Mouse (Mus musculus) gastrocnemius, adult 18-20 months (tissue): Measurements from ENCODE around the gene G530012D18Rik. TPM values are rescaled to one million over a fixed set of nuclear protein-coding genes. Genes with fewer than 3 reads are reported as not detected.
"Not testable (repeated sequence)": the region's sequence is repeated elsewhere in the genome, so short reads cannot be mapped to it uniquely, and the experiment has no call there.

Experiments used
- DNase-seq: peaks from one replicate; pipeline ENCODE4 v3.0.0; 2021; ENCODE audit warnings: low spot score
- total RNA-seq, 2 experiments: library from RNA; stranded (reverse); gene quantifications; 2 replicates each; pipeline ENCODE4 v1.2.3; 2021

The G530012D18Rik gene
- total RNA-seq, 2 experiments from 2014 or later = not detected

DNA sequence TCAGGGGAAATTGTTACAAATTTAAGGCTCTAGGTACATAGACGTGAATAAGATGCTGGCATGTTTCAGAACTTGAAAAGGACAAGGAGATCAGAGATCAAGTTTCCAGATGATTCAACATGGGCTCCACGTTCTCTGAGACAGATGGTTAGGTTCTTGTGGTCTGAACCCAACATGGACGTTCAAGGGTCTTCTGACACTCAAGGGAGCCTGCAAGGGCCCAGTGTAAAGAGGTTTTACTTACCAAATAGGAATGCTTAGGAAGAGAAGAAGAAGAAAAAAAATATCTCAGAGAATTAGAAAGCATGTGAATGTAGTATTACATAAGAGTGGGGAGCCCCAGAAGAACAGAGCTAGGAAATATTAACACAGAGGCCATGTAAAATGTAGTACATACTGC lies 40.3 kb downstream of the G530012D18Rik start:
- DNase-seq = not testable (repeated sequence)

DNA sequence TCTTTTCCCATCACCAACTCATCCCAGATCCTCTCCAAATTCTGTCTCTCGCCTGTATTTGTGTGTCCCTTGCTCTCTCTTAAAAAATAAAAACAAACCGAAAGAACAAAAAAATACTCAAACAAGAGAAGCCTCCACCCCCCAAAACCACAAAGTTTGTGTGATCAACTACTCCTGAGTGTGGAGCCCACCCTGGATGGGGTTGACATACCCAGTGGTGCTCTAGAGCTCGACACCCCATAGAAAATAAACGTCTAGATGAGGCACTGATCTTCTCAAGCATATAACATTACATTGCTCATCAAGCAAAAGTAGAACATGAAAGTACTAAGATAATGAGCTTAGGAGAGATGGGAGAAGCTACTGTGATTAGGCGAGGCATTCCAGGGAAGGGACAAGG lies 41.7 kb downstream of the G530012D18Rik start:
- not testable (repeated sequence) for DNase-seq

DNA sequence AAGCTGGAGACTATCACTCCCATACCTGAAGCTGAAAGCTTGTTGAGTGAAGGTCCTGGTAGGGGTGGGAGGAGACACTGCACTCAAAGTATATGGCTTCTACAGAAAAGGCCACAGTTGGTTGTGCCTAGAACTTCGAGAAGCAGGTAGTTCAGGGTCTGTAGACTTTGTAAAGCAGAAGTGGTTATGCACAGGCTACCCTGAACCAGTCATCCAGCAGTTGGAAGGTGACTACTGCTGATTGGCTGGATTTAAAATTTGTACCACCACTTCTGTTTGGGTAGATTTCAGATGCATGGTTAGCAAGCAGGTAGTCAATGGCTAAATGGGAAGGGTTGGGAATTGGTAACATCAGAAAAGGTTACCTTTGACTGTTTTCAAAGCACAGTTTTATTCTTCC lies 43.2 kb downstream of the G530012D18Rik start:
- not testable (repeated sequence) for DNase-seq

Other genes starting within 250 kb of the G530012D18Rik start
- 1 to 10 TPM in 1 of 2 experiments, under 1 TPM in 1; 0.55 to 1.3 TPM for gene Sp110, start 23.1 kb downstream of the G530012D18Rik start, total RNA-seq
- gene Sp140, start 24.7 kb downstream of the G530012D18Rik start, total RNA-seq = 1 to 10 TPM in 1 of 2 experiments, under 1 TPM in 1; 0.73 to 1.4 TPM
- gene Sp100, start 74.3 kb downstream of the G530012D18Rik start, total RNA-seq = 1 to 10 TPM; 3.9 to 5.3 TPM
- gene A630001G21Rik, start 203.0 kb downstream of the G530012D18Rik start, total RNA-seq = under 1 TPM in 1 of 2 experiments, not detected in 1; 0.55 TPM
- 100 to 1,000 TPM; 169 to 186 TPM for gene Cab39, start 217.8 kb downstream of the G530012D18Rik start, total RNA-seq